Mouse (Mus musculus): Measurements from ENCODE around the gene Cngb1. TPM values are rescaled to one million over a fixed set of nuclear protein-coding genes. Genes with fewer than 3 reads are reported as not detected.
A peak's percentile ranks its signal among the peaks of the same experiment; 100 is the strongest.
"Not testable (repeated sequence)": the region's sequence is repeated elsewhere in the genome, so short reads cannot be mapped to it uniquely, and the experiment has no call there.

Cngb1 gene
- polyA plus RNA-seq, 1 experiment from 2014 or later, result 0.52 TPM

- Histone ChIP-seq H3K27me3 (replicated peaks; ENCODE audit: control insufficient read depth, insufficient read depth, low read length) (no peaks in the 10 kb centered on the region), H3K9ac (ENCODE audit: low read length) (0 out of 2 replicates have a peak overlapping the region, but pooled peaks have one; percentile 29), H3K4me2 (ENCODE audit: low read length) (peak overlapping the region; percentile 20; the same call in 1 of the 2 replicates), H3K4me3 (ENCODE audit: low read depth, low read length) (no peak overlapping the region), H3K9me3 (replicated peaks; ENCODE audit: control insufficient read depth, low read length) (no peaks in the 10 kb centered on the region), H3K4me1 (ENCODE audit: control insufficient read depth, insufficient read depth, low read length) (peaks cover 39% of the 10 kb centered on the region), H3K27ac (ENCODE audit: low read depth, low read length) (peak overlapping the region; percentile 99), H3K36me3 (ENCODE audit: control insufficient read depth, insufficient read depth, low read length) (no peaks in the 10 kb centered on the region)
- ATAC-seq, result peak; percentile 41
- WGBS, result 34% methylated on average over 4 of the region's 4 CpGs
- DNase-seq (ENCODE audit: low spot score), result peak; percentile 66
These were observed 62.5 kb downstream of the Cngb1 start for GRCm38 (mm10) chr8:95243853-95244252.

GRCm38 (mm10) chr8:95242826-95243571, 63.4 kb downstream of the Cngb1 start:
- 0 out of 2 replicates have a peak overlapping the region, but pooled peaks have one; percentile 3 for H3K4me3 ChIP-seq (ENCODE audit: low read depth, low read length)
- H3K9me3 ChIP-seq (replicated peaks; ENCODE audit: control insufficient read depth, low read length), result no peaks in the 10 kb centered on the region
- H3K36me3 ChIP-seq (ENCODE audit: control insufficient read depth, insufficient read depth, low read length), result no peaks in the 10 kb centered on the region
- H3K9ac ChIP-seq (ENCODE audit: low read length), result peak overlapping the region; percentile 49; the same call in 1 of the 2 replicates
- ATAC-seq (peak; percentile 88), DNase-seq (ENCODE audit: low spot score) (peak; percentile 98)
- H3K27me3 ChIP-seq (replicated peaks; ENCODE audit: control insufficient read depth, insufficient read depth, low read length), result no peaks in the 10 kb centered on the region
- 4% methylated on average over 12 of the region's 12 CpGs for WGBS
- peak overlapping the region; percentile 20 for H3K4me2 ChIP-seq (ENCODE audit: low read length)
- peaks cover 39% of the 10 kb centered on the region for H3K4me1 ChIP-seq (ENCODE audit: control insufficient read depth, insufficient read depth, low read length)
- peak overlapping the region; percentile 99 for H3K27ac ChIP-seq (ENCODE audit: low read depth, low read length)

GRCm38 (mm10) chr8:95242099-95242825, 64.1 kb downstream of the Cngb1 start:
- Histone ChIP-seq H3K9me3 (replicated peaks; ENCODE audit: control insufficient read depth, low read length) (no peaks in the 10 kb centered on the region), H3K4me2 (ENCODE audit: low read length) (peak overlapping the region; percentile 19; the same call in 1 of the 2 replicates), H3K9ac (ENCODE audit: low read length) (no peak overlapping the region), H3K27me3 (replicated peaks; ENCODE audit: control insufficient read depth, insufficient read depth, low read length) (no peaks in the 10 kb centered on the region), H3K4me3 (ENCODE audit: low read depth, low read length) (no peak overlapping the region), H3K4me1 (ENCODE audit: control insufficient read depth, insufficient read depth, low read length) (peaks cover 39% of the 10 kb centered on the region), H3K27ac (ENCODE audit: low read depth, low read length) (peak overlapping the region; percentile 99), H3K36me3 (ENCODE audit: control insufficient read depth, insufficient read depth, low read length) (no peaks in the 10 kb centered on the region)
- DNase-seq (ENCODE audit: low spot score) (peak; percentile 8), ATAC-seq (no peak)
- WGBS, result 80% methylated on average over 26 of the region's 26 CpGs

GRCm38 (mm10) chr8:95235683-95236082, 70.7 kb downstream of the Cngb1 start:
- Histone ChIP-seq H3K27ac (ENCODE audit: low read depth, low read length) (no peak overlapping the region), H3K4me1 (ENCODE audit: control insufficient read depth, insufficient read depth, low read length) (no peaks in the 10 kb centered on the region), H3K4me3 (ENCODE audit: low read depth, low read length) (no peak overlapping the region), H3K9ac (ENCODE audit: low read length) (no peak overlapping the region), H3K9me3 (replicated peaks; ENCODE audit: control insufficient read depth, low read length) (no peaks in the 10 kb centered on the region), H3K36me3 (ENCODE audit: control insufficient read depth, insufficient read depth, low read length) (no peaks in the 10 kb centered on the region), H3K27me3 (replicated peaks; ENCODE audit: control insufficient read depth, insufficient read depth, low read length) (no peaks in the 10 kb centered on the region), H3K4me2 (ENCODE audit: low read length) (no peak overlapping the region)
- DNase-seq (ENCODE audit: low spot score), result peak; percentile 73
- ATAC-seq, result peak; percentile 37
- WGBS, result 0% methylated on average over 3 of the region's 3 CpGs

DNA sequence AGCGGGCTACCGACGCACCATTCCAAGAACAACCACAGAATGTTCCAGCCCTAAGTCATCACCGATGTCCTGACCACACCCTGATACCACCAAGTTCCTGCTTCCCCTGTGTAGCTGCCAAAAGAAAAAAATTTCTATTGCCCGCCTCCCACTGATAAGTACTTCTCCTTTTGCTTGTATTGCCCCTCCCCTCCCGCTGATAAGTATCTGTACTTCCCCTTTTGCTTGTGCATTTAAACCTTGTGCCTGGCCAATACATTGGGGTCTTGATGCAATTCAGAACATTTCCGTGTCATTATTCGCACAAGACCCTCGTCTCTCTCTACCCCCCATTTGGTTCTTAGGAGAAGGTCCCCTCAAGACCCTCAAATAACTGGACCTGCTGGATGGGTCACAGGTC, 76.3 kb downstream of the Cngb1 start:
- H3K36me3 ChIP-seq (ENCODE audit: control insufficient read depth, insufficient read depth, low read length); H3K4me1 ChIP-seq (ENCODE audit: control insufficient read depth, insufficient read depth, low read length); H3K4me2 ChIP-seq (ENCODE audit: low read length); H3K27ac ChIP-seq (ENCODE audit: low read depth, low read length); ATAC-seq; H3K27me3 ChIP-seq (replicated peaks; ENCODE audit: control insufficient read depth, insufficient read depth, low read length); DNase-seq (ENCODE audit: low spot score); H3K9ac ChIP-seq (ENCODE audit: low read length); H3K9me3 ChIP-seq (replicated peaks; ENCODE audit: control insufficient read depth, low read length); H3K4me3 ChIP-seq (ENCODE audit: low read depth, low read length): not testable (repeated sequence)
- 95% methylated on average over 9 of the region's 9 CpGs for WGBS

DNA sequence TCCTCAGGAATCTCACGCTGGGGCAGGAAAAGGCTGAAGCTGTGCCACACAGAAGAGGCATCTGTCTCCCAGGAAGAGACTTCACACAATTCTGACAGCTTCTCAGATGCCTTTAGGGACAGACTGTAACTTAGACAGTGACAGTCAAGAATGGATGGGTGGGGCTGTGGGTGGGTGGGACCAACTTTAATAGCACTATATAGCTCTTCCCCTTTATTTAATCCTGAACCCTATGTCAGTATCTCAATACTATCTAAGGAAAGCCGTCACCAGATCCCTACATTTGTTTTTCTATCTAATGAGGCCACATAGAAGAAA, 79.3 kb downstream of the Cngb1 start:
- H3K27me3 ChIP-seq (replicated peaks; ENCODE audit: control insufficient read depth, insufficient read depth, low read length), result no peaks in the 10 kb centered on the region
- no peak overlapping the region for H3K4me3 ChIP-seq (ENCODE audit: low read depth, low read length)
- no peak overlapping the region for H3K4me2 ChIP-seq (ENCODE audit: low read length)
- WGBS, result 37% methylated on average over 2 of the region's 2 CpGs
- no peaks in the 10 kb centered on the region for H3K4me1 ChIP-seq (ENCODE audit: control insufficient read depth, insufficient read depth, low read length)
- DNase-seq (ENCODE audit: low spot score) (no peak), ATAC-seq (no peak)
- no peak overlapping the region for H3K27ac ChIP-seq (ENCODE audit: low read depth, low read length)
- H3K36me3 ChIP-seq (ENCODE audit: control insufficient read depth, insufficient read depth, low read length), result no peaks in the 10 kb centered on the region
- H3K9ac ChIP-seq (ENCODE audit: low read length), result no peak overlapping the region
- H3K9me3 ChIP-seq (replicated peaks; ENCODE audit: control insufficient read depth, low read length), result no peaks in the 10 kb centered on the region

DNA sequence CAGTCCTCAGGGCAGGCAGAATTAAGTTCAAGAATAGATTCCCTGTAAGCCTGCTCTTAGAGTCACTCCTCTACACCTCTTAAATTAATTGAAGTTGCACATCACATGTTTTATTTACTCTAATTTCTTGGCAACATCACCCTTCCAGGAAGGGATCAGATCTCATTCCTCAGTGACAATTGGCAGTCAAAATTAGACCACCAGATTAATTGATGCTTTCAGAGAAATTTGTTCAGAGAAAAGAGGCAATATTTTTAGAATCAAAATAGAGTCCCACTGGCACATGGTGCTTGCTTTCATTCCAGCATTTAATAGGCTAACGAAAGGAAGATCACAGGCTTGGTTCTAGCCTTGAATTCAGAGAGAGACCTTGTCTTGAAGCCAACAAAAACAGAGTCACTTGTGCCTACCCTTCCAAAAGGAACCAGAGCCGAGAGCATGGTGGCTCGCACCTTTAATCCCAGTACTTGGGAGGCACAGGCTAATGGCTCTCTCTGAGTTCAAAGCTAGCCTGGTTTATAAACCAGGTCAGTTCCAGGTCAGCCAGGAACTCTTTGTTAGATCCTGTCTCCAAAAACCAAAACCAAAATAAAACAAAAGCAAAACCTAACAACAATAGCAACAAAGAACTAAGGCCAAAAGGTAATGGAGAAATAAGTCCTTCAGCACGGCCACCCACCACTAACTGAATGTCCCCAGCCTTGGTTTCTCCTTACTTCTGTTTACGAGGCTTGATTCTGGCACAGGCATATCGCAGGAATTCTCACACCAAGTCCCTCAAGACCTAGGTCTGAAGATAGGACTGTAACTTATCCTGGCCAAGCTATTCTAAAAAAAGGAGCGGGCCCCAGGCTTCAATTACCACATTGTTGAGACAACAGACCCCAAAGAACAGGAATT, 79.9 kb downstream of the Cngb1 start:
- Histone ChIP-seq H3K27ac (ENCODE audit: low read depth, low read length) (no peak overlapping the region), H3K4me1 (ENCODE audit: control insufficient read depth, insufficient read depth, low read length) (no peaks in the 10 kb centered on the region), H3K4me2 (ENCODE audit: low read length) (no peak overlapping the region), H3K4me3 (ENCODE audit: low read depth, low read length) (no peak overlapping the region), H3K9me3 (replicated peaks; ENCODE audit: control insufficient read depth, low read length) (no peaks in the 10 kb centered on the region), H3K36me3 (ENCODE audit: control insufficient read depth, insufficient read depth, low read length) (no peaks in the 10 kb centered on the region), H3K27me3 (replicated peaks; ENCODE audit: control insufficient read depth, insufficient read depth, low read length) (no peaks in the 10 kb centered on the region), H3K9ac (ENCODE audit: low read length) (no peak overlapping the region)
- no peak for DNase-seq (ENCODE audit: low spot score)
- ATAC-seq, result no peak
- WGBS, result 62% methylated on average over 7 of the region's 7 CpGs

- no peaks in the 10 kb centered on the region for H3K4me1 ChIP-seq (ENCODE audit: control insufficient read depth, insufficient read depth, low read length)
- no peak for ATAC-seq
- H3K9me3 ChIP-seq (replicated peaks; ENCODE audit: control insufficient read depth, low read length), result no peaks in the 10 kb centered on the region
- H3K36me3 ChIP-seq (ENCODE audit: control insufficient read depth, insufficient read depth, low read length), result no peaks in the 10 kb centered on the region
- H3K9ac ChIP-seq (ENCODE audit: low read length), result no peak overlapping the region
- 84% methylated on average over 5 of the region's 5 CpGs for WGBS
- no peaks in the 10 kb centered on the region for H3K27me3 ChIP-seq (replicated peaks; ENCODE audit: control insufficient read depth, insufficient read depth, low read length)
- no peak overlapping the region for H3K27ac ChIP-seq (ENCODE audit: low read depth, low read length)
- DNase-seq (ENCODE audit: low spot score), result no peak
- no peak overlapping the region for H3K4me3 ChIP-seq (ENCODE audit: low read depth, low read length)
- no peak overlapping the region for H3K4me2 ChIP-seq (ENCODE audit: low read length)
These were observed 82.4 kb downstream of the Cngb1 start for GRCm38 (mm10) chr8:95223969-95224368.

Data from forebrain, embryonic 14.5 days (tissue).